Mouse (Mus musculus) naive thymus-derived CD4-positive, alpha-beta T cell, adult 2 months (primary cell): ENCODE data around the gene Cst7.
"Not testable (repeated sequence)": the region's sequence is repeated elsewhere in the genome, so short reads cannot be mapped to it uniquely, and the experiment has no call there.

Source experiments
- DNase-seq: peaks from one replicate; pipeline ENCODE4 v3.0.0-alpha.2; 2011; ENCODE audit warnings: low read depth

Gene Cst7

DNA sequence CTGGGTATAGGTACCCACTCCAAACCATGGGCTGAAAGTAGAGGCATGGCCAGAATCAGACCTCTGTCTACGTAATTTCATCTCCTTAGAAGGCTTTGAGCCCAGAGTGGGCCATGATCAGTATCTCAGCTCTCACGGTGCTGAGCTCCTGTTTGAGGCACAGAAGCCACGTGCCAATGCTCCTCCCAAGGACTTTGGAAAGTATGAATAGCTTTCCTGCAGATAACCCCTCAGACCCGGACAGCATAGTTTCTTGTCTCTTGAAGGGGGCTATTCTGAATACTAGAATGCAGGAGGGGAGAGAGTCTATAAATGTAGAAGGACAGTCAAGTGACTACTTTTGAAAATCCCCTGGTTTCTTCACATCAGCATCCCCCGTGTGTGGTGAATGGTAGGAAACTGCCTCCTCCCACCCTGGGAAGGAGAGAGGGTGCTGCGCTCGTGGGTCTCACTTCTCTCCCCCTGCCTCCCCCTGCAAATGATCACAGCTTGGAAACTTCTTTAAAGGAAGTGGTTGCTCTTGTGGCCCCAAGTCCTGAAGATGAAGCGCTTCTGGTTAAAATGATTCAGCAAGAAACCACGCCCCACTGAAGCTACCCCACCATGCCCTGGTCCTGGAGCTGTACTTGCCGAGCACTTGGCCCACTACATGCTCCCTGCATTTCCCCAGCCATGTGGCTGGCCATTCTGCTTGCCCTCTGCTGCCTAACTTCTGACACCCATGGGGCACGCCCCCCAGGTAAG, at the start of gene Cst7:
Gene Cst7 (plus strand): TSS at position 569 of the 744 bp plus-strand sequence.
- peak; percentile 80 for DNase-seq

DNA sequence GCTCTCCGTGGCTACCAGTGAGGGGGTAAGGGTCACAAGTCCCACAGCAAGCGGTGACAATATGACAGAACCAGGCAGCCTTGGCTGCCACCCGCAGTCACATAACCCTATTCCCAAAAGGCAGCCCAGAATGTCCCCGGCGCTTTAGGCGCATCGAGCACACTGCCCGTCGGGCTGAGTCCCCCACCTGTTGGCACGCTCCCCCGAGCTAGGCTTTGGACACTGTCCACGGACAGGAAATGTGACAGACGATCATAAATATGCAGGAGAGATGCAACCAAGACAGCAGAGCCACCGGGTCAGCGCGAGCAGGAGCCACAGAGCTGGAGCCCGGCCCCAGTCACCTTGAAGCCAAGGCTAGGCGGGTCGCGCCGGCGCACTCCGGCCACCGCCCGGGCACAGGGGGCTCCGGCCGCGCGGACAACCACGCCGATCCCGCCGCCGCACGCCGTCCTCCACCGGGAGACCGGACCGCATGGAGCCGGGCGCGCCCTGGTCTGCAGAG, 44.5 kb upstream of the Cst7 start:
- no peak for DNase-seq

DNA sequence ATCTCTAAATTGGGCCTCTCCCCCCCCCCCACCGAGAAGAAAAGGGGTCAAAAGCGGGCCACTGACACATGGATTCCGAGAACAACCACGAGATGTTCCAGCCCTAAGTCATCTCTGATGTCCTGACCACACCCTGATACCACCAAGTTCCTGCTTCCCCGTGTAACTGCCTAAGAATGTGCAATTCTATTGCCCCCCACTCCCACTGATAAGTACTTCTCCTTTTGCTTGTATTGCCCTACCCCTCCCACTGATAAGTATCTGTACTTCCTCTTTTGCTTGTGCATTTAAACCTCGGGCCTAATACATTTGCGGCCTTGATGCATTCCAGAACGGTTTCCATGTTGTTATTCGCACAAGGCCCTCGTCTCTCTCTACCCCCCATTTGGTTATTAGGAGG, 20.6 kb upstream of the Cst7 start:
- not testable (repeated sequence) for DNase-seq

DNA sequence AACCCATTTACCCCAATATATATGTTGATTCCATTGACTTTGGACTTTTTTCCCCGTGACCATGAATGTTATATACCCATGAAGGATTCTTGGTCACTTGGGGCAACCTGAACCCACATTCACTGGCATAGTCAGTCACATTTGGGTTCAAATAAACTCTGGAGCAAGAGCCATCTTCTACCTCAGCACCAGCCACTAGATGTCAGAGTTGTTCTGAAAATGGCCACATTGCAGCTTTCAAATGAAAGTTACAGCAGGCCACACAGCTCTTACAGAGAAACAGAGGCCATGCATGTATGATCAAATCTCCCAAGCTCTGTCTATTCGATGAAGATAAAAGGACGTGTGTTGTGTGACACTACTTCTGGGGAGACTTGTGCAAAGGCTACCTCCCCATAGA, 11.6 kb upstream of the Cst7 start:
- peak; percentile 83 for DNase-seq

DNA sequence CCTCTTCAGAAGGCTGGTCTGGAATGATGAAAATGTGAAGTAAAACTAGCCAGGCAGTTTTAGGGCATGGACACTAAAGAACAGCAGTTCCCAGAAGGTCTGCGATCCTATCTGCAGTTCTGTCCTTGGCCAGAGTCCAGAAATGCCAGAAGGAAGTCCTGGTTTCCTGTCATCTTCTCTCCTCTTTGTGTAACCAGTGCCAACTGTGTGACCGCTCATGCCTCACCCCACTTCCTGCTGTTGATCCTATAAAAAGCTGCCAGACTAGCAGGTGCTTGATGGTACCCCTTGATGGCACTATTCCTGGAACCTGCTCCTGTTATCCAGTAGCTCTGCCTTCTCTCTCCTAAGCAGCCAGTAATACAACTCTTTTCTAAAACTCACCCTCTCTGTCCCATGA, 3.2 kb upstream of the Cst7 start:
- DNase-seq = peak; percentile 22

DNA sequence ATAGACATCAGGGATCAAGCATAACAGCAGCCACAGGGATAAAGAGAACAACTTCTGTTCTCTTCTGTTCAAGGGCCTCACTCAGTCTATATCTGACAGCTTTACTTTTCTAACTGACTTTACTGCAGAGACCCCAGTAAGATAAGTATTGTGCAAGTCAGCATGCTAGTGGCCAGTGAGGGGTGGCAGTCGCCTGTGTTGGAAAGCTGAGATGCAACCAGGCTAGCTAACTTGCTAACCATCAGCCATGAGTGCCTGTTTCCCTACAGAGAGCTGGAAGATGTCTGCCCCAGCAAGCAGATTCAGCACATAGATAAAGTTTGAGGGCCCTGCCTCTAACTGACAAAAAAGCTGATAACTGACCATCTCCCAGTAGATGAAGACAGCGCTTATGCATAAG, 546 bp downstream of the Cst7 start:
- no peak for DNase-seq

DNA sequence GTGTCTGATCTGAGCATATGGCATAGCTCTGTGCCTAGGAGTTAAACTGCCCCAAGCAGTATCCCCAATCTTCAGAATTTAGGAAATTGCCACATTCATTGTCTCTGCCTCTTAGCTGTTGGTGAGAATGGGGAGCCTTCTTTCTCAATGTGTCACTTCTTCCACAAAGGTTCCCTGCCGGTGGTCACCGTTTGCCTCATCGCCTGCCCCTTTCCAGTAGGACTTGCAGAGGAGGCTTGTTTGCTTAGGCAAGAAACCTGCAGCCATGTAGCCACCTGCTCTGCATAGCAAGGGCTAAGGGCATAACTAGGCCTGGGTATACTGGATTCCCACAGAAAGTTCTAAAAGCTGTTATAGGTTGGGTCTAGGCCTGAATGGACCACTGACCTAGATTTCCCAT, 2.2 kb downstream of the Cst7 start:
- no peak for DNase-seq

GRCm38 (mm10) chr2:150576256-150576655, 6.0 kb downstream of the Cst7 start:
- no peak for DNase-seq

DNA sequence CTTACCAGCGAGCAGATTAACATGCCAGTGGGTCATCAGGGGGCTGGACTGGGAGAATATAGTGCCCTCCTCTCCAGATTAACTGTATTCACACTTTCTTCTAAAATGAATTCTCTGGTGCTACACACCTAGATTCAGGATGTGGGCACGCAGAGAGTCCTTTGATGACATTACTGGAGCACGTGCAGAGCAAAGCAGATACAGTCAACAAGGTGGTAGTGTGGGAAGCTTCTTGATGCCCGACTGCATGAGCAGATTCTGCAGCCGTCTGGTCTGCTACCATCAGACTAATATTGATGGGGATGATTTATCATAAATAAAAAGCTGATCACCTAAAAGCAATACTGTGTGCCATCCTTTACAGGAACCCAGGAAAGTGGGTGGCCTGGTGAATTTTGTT, 8.4 kb downstream of the Cst7 start:
- peak; percentile 81 for DNase-seq

- peak; percentile 22 for DNase-seq
Observed at GRCm38 (mm10) chr2:150579628-150580027, 9.4 kb downstream of the Cst7 start.

- no peak for DNase-seq
Observed at GRCm38 (mm10) chr2:150589076-150589475, 18.9 kb downstream of the Cst7 start.

DNA sequence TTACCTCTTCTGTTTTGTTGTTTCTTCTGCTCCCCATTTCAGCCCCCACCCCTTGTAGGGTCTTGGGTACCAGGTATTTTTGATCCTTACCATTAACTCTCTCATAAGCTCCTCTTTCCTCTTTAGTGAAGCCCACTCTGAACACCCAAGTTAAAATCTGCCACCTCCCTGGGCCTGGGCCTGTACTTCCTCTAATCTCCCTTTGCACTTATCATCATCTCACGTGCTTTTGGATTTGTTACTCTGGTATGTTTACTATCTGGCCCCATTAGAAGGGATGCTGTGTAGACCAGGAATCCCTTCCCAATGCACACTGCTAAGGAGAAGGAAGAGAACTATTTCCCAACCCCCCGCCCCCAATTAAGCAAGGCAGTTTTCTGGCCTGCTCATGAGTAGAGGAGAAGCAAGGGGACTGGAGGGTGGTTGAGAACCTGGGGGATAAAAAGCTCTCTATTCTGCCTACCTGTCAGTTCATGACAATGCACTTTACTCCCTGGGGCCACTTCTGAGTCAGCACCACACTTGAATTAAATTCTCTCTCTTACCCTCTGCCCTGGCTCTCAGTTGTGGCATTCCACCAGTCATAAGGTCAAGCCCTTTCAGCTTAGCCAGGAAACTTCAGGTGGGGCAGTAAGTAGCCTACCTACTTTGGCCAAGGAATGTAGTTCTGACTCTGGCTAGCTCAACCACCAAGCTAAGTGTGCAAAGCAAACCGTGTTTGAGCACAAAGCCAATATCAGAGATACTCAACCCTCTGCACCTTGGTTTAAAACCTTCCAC, 25.4 kb downstream of the Cst7 start:
- DNase-seq = no peak

GRCm38 (mm10) chr2:150600263-150600662, 30.0 kb downstream of the Cst7 start:
- no peak for DNase-seq

DNA sequence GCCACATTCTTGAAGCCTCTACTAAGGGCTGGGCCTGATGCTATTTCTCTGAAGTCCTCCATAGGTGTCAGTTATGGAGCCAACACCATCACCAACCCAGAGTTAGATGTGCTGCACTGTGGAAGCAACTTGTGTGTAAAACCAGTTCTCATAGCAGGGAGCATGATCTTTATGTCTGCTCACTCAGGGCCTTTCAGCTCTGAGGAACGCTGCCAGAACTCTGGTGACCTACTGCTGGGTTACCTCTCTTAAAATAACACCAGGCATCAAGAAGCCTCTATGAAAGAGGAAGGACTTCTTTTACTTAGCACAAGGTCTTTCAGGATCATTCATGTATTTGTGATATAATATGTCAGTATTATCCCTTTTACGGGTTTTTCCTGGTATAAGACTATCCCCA, 32.0 kb downstream of the Cst7 start:
- DNase-seq = no peak

DNA sequence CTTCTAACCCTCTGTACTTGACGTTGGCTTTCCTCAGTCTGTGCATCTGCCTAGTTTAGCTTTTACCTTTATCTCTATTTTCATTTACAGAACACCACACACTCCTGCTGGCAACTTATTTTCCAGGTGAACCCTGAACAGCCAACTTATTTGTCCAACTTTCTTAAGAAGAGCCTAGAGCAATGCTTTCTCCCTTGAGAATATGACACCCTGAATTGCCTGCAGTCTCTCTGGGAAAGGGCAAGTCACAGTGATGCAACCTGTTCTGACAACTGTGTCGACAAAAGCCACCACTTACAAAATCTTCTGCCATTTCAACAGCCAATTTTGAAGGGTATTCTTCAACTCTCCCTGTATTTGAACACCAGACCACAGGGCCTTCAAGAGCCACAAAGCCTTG, 34.6 kb downstream of the Cst7 start:
- DNase-seq = no peak

DNA sequence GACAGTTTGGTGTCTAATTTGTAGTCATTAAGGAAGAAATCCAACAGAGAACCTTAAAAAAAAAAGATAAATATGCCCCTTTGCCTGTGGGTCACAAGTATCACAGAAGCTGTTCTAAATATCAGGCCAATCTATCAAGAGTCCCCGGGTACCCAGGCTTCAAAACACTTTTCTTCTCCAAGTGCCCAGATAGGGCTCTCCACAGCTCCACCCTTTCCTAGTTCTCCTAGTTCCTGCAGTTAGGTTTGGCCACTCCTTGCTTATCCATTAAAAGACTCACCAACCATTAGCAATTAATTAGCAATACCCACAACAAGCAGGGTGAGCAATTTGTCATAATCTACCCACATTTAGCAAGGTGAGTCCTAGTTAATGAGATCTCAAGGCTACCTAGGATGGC, 36.9 kb downstream of the Cst7 start:
- no peak for DNase-seq

DNA sequence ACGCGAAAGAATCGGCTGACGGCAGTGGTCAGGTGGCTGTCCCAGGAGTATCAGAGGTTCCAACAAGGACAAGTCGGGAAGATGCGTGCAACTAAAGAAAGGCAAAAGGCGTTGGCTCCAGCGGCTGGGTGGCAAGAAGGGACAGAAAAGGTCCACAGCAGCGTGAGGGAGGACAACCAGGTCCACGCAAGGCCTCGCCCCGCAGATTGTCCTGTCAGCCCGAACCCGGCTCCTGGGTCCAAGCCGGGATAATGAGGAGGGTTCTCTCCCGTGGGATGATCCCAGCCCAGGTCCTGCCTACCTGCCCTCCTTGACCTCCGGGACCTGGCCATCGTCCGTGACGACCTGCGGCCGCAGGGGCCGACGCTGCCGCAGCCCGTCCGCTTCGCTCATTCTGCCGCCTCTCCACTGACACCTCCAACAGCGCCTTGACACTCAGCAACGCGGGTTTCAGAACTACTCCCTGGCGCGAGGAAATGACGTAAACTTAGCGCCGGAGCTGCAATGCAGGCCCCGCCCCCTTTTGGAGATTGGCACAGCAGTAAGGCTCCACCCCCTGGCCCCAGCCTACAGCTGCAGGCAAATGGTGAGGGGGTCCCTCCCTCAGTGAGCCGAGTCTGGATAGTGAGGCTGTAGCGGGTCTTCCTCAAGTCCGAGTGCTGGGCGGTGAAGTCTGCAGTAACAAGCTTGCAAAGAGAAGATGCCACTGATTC, 38.0 kb downstream of the Cst7 start, which contains the start of gene Apmap:
Gene Apmap (minus strand): TSS at position 481 of the 713 bp plus-strand sequence.
- DNase-seq = peak; percentile 97

- peak; percentile 84 for DNase-seq
Observed at GRCm38 (mm10) chr2:150608872-150609560, 38.8 kb downstream of the Cst7 start.

GRCm38 (mm10) chr2:150610097-150610496, 39.9 kb downstream of the Cst7 start:
- DNase-seq = no peak

GRCm38 (mm10) chr2:150621698-150622097, 51.5 kb downstream of the Cst7 start:
- DNase-seq = no peak

GRCm38 (mm10) chr2:150623957-150624356, 53.7 kb downstream of the Cst7 start:
- no peak for DNase-seq

- DNase-seq = no peak
Observed at GRCm38 (mm10) chr2:150624926-150625325, 54.7 kb downstream of the Cst7 start.
